Mouse (Mus musculus) limb, embryonic 15.5 days (tissue): ENCODE measurements around the gene Dkkl1. TPM values are rescaled to one million over a fixed set of nuclear protein-coding genes. Genes with fewer than 3 reads are reported as not detected.

ENCODE experiments used
- ATAC-seq: fragments of 200-750 bp; cut with Nextera tagmentation; 2 replicates; pipeline ENCODE4 v1.8.0; 2017; ENCODE audit warnings: low read depth, moderate TSS enrichment; ENCODE audit not compliant: insufficient number of reproducible peaks, low FRiP score, low TSS enrichment
- H3K27ac ChIP-seq: fragments of 300-500 bp; sonication (generic); 2 replicates; pipeline ENCODE4 v1.5.1; 2015; ENCODE audit warnings: moderate library complexity, mild to moderate bottlenecking, inconsistent platforms
- H3K27me3 ChIP-seq: fragments of 300-500 bp; sonication (generic); 2 replicates; pipeline ENCODE4 v1.6.1; 2015; ENCODE audit warnings: inconsistent platforms
- H3K36me3 ChIP-seq: fragments of 300-500 bp; sonication (generic); 2 replicates; pipeline ENCODE4 v1.6.1; 2015; ENCODE audit warnings: inconsistent platforms
- H3K4me1 ChIP-seq: fragments of 300-500 bp; sonication (generic); 2 replicates; pipeline ENCODE4 v1.6.1; 2015; ENCODE audit warnings: inconsistent platforms
- H3K4me2 ChIP-seq: fragments of 300-500 bp; sonication (generic); 2 replicates; pipeline ENCODE4 v1.6.1; 2015; ENCODE audit warnings: mild to moderate bottlenecking, inconsistent platforms
- H3K4me3 ChIP-seq: fragments of 300-500 bp; sonication (generic); 2 replicates; pipeline ENCODE4 v1.5.1; 2015; ENCODE audit warnings: mild to moderate bottlenecking, inconsistent platforms
- H3K9ac ChIP-seq: fragments of 300-500 bp; sonication (generic); 2 replicates; pipeline ENCODE4 v1.6.1; 2015; ENCODE audit warnings: inconsistent platforms
- H3K9me3 ChIP-seq: fragments of 300-500 bp; sonication (generic); 2 replicates; pipeline ENCODE4 v1.6.1; 2016; ENCODE audit warnings: inconsistent platforms
- WGBS: fragments of 180-500 bp; shearing (Covaris S2); methylation state at CpG from one replicate; pipeline ENCODE4 v1.1.7; 2015; 5-methylcytosine and 5-hydroxymethylcytosine counted together
- polyA plus RNA-seq: library from polyadenylated mRNA; unstranded; fragments of >200 nt; fragmentation: Nextera tagmentation; extraction: Ambion mirVana; gene quantifications from 2 replicates; pipeline ENCODE4 v1.2.1, GENCODE M21; 2015

The Dkkl1 gene
- polyA plus RNA-seq, 1 experiment from 2014 or later = 51.2 TPM

- H3K36me3 ChIP-seq = no peaks in the 10 kb centered on the region
- no peak overlapping the region for H3K27ac ChIP-seq
- no peak for ATAC-seq
- H3K27me3 ChIP-seq = peaks cover 30% of the 10 kb centered on the region
- no peak overlapping the region for H3K4me2 ChIP-seq
- no peaks in the 10 kb centered on the region for H3K9me3 ChIP-seq
- peaks cover 10% of the 10 kb centered on the region for H3K4me1 ChIP-seq
- WGBS = 86% methylated on average over 6 of the region's 6 CpGs
- no peak overlapping the region for H3K9ac ChIP-seq
- no peak overlapping the region for H3K4me3 ChIP-seq
Observed at GRCm38 (mm10) chr7:45190186-45190585, 21.8 kb downstream of the Dkkl1 start.

DNA sequence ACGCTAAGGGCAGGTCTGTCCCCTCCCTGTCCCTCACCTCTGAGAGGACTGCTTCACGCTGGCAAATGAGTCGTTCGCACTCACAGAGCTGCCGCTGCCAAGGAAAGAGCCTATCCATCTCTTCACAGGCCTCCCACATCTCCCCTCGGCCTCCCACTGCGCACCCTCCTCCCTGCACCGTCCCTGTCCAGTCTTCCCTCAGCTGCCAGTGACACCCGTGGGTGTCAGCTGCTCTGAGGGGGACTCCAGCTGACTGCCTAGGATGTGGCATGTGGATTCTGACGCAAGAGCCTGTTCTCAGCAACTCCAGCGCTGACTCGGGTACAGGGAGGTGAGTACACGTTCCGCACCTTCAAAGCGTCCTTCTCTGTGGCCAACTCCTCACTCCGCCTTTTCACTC, 22.3 kb downstream of the Dkkl1 start:
- Histone ChIP-seq H3K4me3 (no peak overlapping the region), H3K4me2 (no peak overlapping the region), H3K4me1 (peaks cover 10% of the 10 kb centered on the region), H3K9me3 (no peaks in the 10 kb centered on the region), H3K27ac (no peak overlapping the region), H3K36me3 (no peaks in the 10 kb centered on the region), H3K9ac (no peak overlapping the region), H3K27me3 (peaks cover 35% of the 10 kb centered on the region)
- 51% methylated on average over 16 of the region's 16 CpGs for WGBS
- ATAC-seq = no peak

GRCm38 (mm10) chr7:45185921-45186320, 26.0 kb downstream of the Dkkl1 start:
- no peaks in the 10 kb centered on the region for H3K36me3 ChIP-seq
- ATAC-seq = no peak
- H3K4me2 ChIP-seq = no peak overlapping the region
- 54% methylated on average over 7 of the region's 7 CpGs for WGBS
- no peak overlapping the region for H3K27ac ChIP-seq
- H3K4me1 ChIP-seq = peaks cover 13% of the 10 kb centered on the region
- no peaks in the 10 kb centered on the region for H3K9me3 ChIP-seq
- no peak overlapping the region for H3K4me3 ChIP-seq
- H3K27me3 ChIP-seq = peaks cover 72% of the 10 kb centered on the region
- no peak overlapping the region for H3K9ac ChIP-seq

- H3K27me3 ChIP-seq = peaks cover 83% of the 10 kb centered on the region
- H3K4me2 ChIP-seq = no peak overlapping the region
- peaks cover 13% of the 10 kb centered on the region for H3K4me1 ChIP-seq
- WGBS = 63% methylated on average over 7 of the region's 7 CpGs
- no peak overlapping the region for H3K9ac ChIP-seq
- no peaks in the 10 kb centered on the region for H3K9me3 ChIP-seq
- H3K36me3 ChIP-seq = no peaks in the 10 kb centered on the region
- H3K27ac ChIP-seq = no peak overlapping the region
- H3K4me3 ChIP-seq = no peak overlapping the region
- ATAC-seq = no peak
Observed at GRCm38 (mm10) chr7:45183672-45184071, 28.3 kb downstream of the Dkkl1 start.

- Histone ChIP-seq H3K9ac (no peak overlapping the region), H3K9me3 (no peaks in the 10 kb centered on the region), H3K4me2 (peak overlapping the region; percentile 55), H3K4me3 (peak overlapping the region; percentile 30), H3K4me1 (peaks cover 13% of the 10 kb centered on the region), H3K27ac (no peak overlapping the region), H3K27me3 (peaks cover 89% of the 10 kb centered on the region), H3K36me3 (no peaks in the 10 kb centered on the region)
- WGBS = 17% methylated on average over 11 of the region's 11 CpGs
- no peak for ATAC-seq
Observed at GRCm38 (mm10) chr7:45182606-45183005, 29.3 kb downstream of the Dkkl1 start.

DNA sequence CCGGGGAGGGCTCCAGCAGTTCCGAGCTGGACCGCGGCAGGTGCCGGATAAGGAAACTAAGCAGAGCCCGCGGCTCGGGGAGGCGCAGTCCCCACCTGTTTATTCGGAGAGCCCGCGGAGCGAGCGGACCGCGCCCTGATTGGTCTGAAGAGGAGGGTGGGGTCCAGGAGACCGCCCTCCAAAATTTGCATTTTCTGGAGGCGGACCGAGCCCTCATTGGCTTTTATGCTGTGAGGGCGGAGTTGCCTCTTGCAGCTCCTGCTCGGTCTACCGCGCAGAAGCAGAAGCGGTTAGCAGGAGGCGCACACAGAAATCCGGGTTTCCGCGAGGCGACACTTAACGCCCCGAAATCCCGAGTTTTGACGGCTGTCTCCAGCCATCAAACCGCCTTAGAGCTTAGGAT, 29.7 kb downstream of the Dkkl1 start:
- peak; percentile 80 for ATAC-seq
- Histone ChIP-seq H3K9ac (no peak overlapping the region), H3K4me2 (peak overlapping the region; percentile 55), H3K27me3 (peaks cover 93% of the 10 kb centered on the region), H3K4me1 (peaks cover 13% of the 10 kb centered on the region), H3K36me3 (no peaks in the 10 kb centered on the region), H3K9me3 (no peaks in the 10 kb centered on the region), H3K27ac (no peak overlapping the region), H3K4me3 (peak overlapping the region; percentile 30)
- under 1% methylated on average over 34 of the region's 34 CpGs for WGBS

GRCm38 (mm10) chr7:45181540-45181939, 30.4 kb downstream of the Dkkl1 start:
- Histone ChIP-seq H3K36me3 (no peaks in the 10 kb centered on the region), H3K4me2 (no peak overlapping the region), H3K9ac (no peak overlapping the region), H3K4me1 (peaks cover 17% of the 10 kb centered on the region), H3K27me3 (peaks cover 99% of the 10 kb centered on the region), H3K27ac (no peak overlapping the region), H3K4me3 (peak overlapping the region; percentile 4; the same call in 1 of the 2 replicates), H3K9me3 (no peaks in the 10 kb centered on the region)
- no peak for ATAC-seq
- 4% methylated on average over 34 of the region's 35 CpGs for WGBS

- 10% methylated on average over 20 of the region's 20 CpGs for WGBS
- H3K36me3 ChIP-seq = no peaks in the 10 kb centered on the region
- no peak within 1 kb of the TSS for H3K9ac ChIP-seq
- no peak within 1 kb of the TSS for H3K4me2 ChIP-seq
- H3K9me3 ChIP-seq = no peaks in the 10 kb centered on the region
- no peak for ATAC-seq
- peaks cover 99% of the 10 kb centered on the region for H3K27me3 ChIP-seq
- H3K4me1 ChIP-seq = peaks cover 22% of the 10 kb centered on the region
- H3K4me3 ChIP-seq = peak within 1 kb of the TSS; percentile 4; the same call in 1 of the 2 replicates
- H3K27ac ChIP-seq = no peak within 1 kb of the TSS
Observed at GRCm38 (mm10) chr7:45180896-45181477, 31.0 kb downstream of the Dkkl1 start, which contains the start of gene Pth2. Gene Pth2, plus strand, starts transcription at chr7:45180995.

GRCm38 (mm10) chr7:45179469-45179868, 32.5 kb downstream of the Dkkl1 start, which contains the start of gene Gfy:
Gene Gfy, minus strand, starts transcription at chr7:45179569.
- no peak within 1 kb of the TSS for H3K4me2 ChIP-seq
- no peaks in the 10 kb centered on the region for H3K36me3 ChIP-seq
- H3K9ac ChIP-seq = no peak within 1 kb of the TSS
- no peaks in the 10 kb centered on the region for H3K9me3 ChIP-seq
- peaks cover 100% of the 10 kb centered on the region for H3K27me3 ChIP-seq
- ATAC-seq = no peak
- no peak within 1 kb of the TSS for H3K4me3 ChIP-seq
- 23% methylated on average over 7 of the region's 7 CpGs for WGBS
- no peak within 1 kb of the TSS for H3K27ac ChIP-seq
- peaks cover 33% of the 10 kb centered on the region for H3K4me1 ChIP-seq

GRCm38 (mm10) chr7:45178550-45178949, 33.4 kb downstream of the Dkkl1 start:
- no peak overlapping the region for H3K4me3 ChIP-seq
- H3K27me3 ChIP-seq = peaks cover 98% of the 10 kb centered on the region
- no peaks in the 10 kb centered on the region for H3K9me3 ChIP-seq
- H3K4me2 ChIP-seq = no peak overlapping the region
- no peak overlapping the region for H3K27ac ChIP-seq
- H3K9ac ChIP-seq = no peak overlapping the region
- H3K4me1 ChIP-seq = peaks cover 33% of the 10 kb centered on the region
- H3K36me3 ChIP-seq = no peaks in the 10 kb centered on the region
- no peak for ATAC-seq
- WGBS = 25% methylated on average over 7 of the region's 7 CpGs

- 4% methylated on average over 29 of the region's 31 CpGs for WGBS
- H3K4me1 ChIP-seq = peaks cover 22% of the 10 kb centered on the region
- ATAC-seq = no peak
- H3K27ac ChIP-seq = no peak overlapping the region
- H3K4me3 ChIP-seq = peak overlapping the region; percentile 27
- no peaks in the 10 kb centered on the region for H3K36me3 ChIP-seq
- peaks cover 96% of the 10 kb centered on the region for H3K27me3 ChIP-seq
- no peak overlapping the region for H3K9ac ChIP-seq
- H3K4me2 ChIP-seq = peak overlapping the region; percentile 40
- no peaks in the 10 kb centered on the region for H3K9me3 ChIP-seq
Observed at GRCm38 (mm10) chr7:45176356-45176755, 35.6 kb downstream of the Dkkl1 start.

GRCm38 (mm10) chr7:45175929-45176328, 36.0 kb downstream of the Dkkl1 start:
- H3K36me3 ChIP-seq = no peaks in the 10 kb centered on the region
- 2% methylated on average over 23 of the region's 23 CpGs for WGBS
- H3K4me1 ChIP-seq = peaks cover 20% of the 10 kb centered on the region
- no peak for ATAC-seq
- peak overlapping the region; percentile 40 for H3K4me2 ChIP-seq
- H3K9me3 ChIP-seq = no peaks in the 10 kb centered on the region
- H3K27me3 ChIP-seq = peaks cover 95% of the 10 kb centered on the region
- H3K9ac ChIP-seq = no peak overlapping the region
- no peak overlapping the region for H3K27ac ChIP-seq
- H3K4me3 ChIP-seq = peak overlapping the region; percentile 27
